Mouse (Mus musculus) hindbrain, embryonic 14.5 days (tissue): Measurements from ENCODE around the gene Slc2a8. TPM values are rescaled to one million over a fixed set of nuclear protein-coding genes. Genes with fewer than 3 reads are reported as not detected.
A peak's percentile ranks its signal among the peaks of the same experiment; 100 is the strongest.

Experiments used
- ATAC-seq: fragments of 200-750 bp; cut with Nextera tagmentation; 2 replicates; pipeline ENCODE4 v1.8.0; 2017; ENCODE audit warnings: moderate number of reproducible peaks, mild to moderate bottlenecking, moderate TSS enrichment, moderate library complexity; ENCODE audit not compliant: low FRiP score
- DNase-seq: peaks from one replicate; pipeline ENCODE4 v3.0.0-alpha.2; 2015; ENCODE audit warnings: low spot score
- H3K27ac ChIP-seq: fragments of 300-500 bp; sonication (generic); 2 replicates; pipeline ENCODE4 v1.5.1; 2014; ENCODE audit warnings: mild to moderate bottlenecking, moderate library complexity
- H3K27me3 ChIP-seq: fragments of 300-500 bp; sonication (generic); 2 replicates; pipeline ENCODE4 v1.6.1; 2014; ENCODE audit warnings: mild to moderate bottlenecking, low read length, mixed read lengths; ENCODE audit not compliant: control insufficient read depth, insufficient read depth
- H3K36me3 ChIP-seq: fragments of 300-500 bp; sonication (generic); replicated peaks from 2 replicates; pipeline ENCODE4 v1.6.1; 2014; ENCODE audit not compliant: control insufficient read depth, insufficient read depth
- H3K4me1 ChIP-seq: fragments of 300-500 bp; sonication (generic); replicated peaks from 2 replicates; pipeline ENCODE4 v1.6.1; 2014; ENCODE audit warnings: antibody characterized with exemption, low read length, mixed read lengths; ENCODE audit not compliant: control insufficient read depth, insufficient read depth
- H3K4me2 ChIP-seq: fragments of 300-500 bp; sonication (generic); replicated peaks from 2 replicates; pipeline ENCODE4 v1.6.1; 2014; ENCODE audit warnings: mild to moderate bottlenecking, moderate library complexity
- H3K4me3 ChIP-seq: fragments of 300-500 bp; sonication (generic); replicated peaks from 2 replicates; pipeline ENCODE4 v1.5.1; 2014; ENCODE audit warnings: mild to moderate bottlenecking, low read length
- H3K9ac ChIP-seq: fragments of 300-500 bp; sonication (generic); 2 replicates; pipeline ENCODE4 v1.6.1; 2014
- H3K9me3 ChIP-seq: fragments of 300-500 bp; sonication (generic); 2 replicates; pipeline ENCODE4 v1.6.1; 2016; ENCODE audit warnings: low read length; ENCODE audit not compliant: control insufficient read depth
- WGBS: fragments of 180-500 bp; shearing (Covaris S2); extraction: QIAGEN DNeasy Blood & Tissue Kit; methylation state at CpG from one replicate; pipeline ENCODE4 v1.1.7; 2014; 5-methylcytosine and 5-hydroxymethylcytosine counted together
- polyA plus RNA-seq: library from polyadenylated mRNA; unstranded; fragments of >200 nt; fragmentation: Nextera tagmentation; extraction: Ambion mirVana; gene quantifications from 2 replicates; pipeline ENCODE4 v1.2.1, GENCODE M21; 2014

Gene Slc2a8
- polyA plus RNA-seq, 1 experiment from 2014 or later = 17.4 TPM

DNA sequence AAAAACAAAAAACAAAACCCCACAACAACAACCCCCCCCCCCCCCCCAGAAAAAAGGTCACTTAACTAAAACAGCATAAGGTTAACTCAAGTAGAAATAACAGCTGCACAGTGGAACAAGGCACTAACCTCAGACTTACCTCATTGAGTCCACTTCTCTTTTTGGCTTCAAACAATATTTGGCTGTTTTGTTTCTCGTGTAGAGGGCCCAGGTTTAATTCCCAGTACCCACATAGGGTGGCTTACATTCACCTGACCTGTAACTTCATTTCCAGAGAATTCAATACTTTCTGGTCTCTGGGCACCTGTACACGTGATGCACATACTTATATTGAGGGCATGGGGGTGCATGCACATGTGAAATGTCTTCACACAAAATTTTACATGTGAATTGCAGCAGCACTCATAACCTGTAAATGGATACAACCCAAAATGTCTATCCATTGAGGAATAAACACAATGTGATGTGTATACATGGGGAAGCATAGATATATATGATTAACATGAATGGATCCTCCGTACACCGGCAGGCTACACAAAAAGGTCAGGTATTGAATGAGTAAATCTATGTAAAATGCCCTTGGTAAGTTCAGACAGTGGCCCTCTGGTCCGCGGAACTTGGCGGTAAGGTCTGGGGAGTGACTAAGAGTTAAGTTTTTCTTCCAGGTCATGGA lies 16.2 kb downstream of the Slc2a8 start:
- WGBS = 20% methylated on average over 7 of the region's 7 CpGs
- no peak overlapping the region; the same call in 1 of the 2 replicates for H3K27ac ChIP-seq
- H3K9ac ChIP-seq = peak overlapping the region; percentile 71
- DNase-seq = no peak
- no peaks in the 10 kb centered on the region for H3K9me3 ChIP-seq
- no peaks in the 10 kb centered on the region for H3K27me3 ChIP-seq
- no peak overlapping the region; the same call in 1 of the 2 replicates for H3K4me3 ChIP-seq
- peak overlapping the region; percentile 88; the same call in 1 of the 2 replicates for H3K4me2 ChIP-seq
- peaks cover 27% of the 10 kb centered on the region for H3K36me3 ChIP-seq
- ATAC-seq = no peak
- H3K4me1 ChIP-seq = peaks cover 30% of the 10 kb centered on the region

DNA sequence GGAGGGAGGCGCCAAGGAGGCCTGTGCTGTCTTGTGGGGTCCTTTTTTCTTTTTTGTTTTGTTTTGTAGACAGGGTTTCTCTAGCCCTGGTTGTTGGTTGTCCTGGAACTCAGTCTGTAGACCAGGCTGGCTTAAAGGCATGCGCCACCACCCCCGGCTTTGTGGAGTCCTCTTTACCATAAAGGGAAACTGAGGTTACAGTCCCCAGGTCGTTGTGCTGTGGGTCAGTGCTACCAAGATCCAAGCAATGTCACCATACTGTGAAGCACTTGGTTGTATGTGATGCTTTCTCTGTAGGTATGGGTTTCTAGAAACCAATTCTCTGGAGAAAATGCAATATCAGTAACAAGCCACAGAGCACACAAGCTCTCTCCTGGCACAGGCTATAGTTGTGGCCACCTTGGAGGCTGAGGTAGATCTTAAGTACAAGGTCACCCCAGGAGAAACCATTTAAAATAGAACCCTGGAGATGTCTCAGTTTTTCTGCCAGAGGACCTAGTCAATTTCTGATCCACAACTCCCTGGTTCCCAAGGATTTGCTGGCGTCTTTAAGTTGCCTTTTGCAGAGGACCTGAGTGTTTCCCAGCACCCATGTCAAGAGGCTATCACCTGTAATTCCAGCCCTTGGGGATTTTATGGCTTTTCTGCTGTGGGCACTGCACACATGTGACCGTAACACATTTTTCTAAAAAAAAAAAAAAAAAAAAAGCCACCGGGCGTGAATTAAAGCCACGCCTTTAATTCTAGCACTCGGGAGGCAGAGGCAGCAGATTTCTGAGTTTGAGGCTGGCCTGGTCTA lies 17.0 kb downstream of the Slc2a8 start:
- WGBS = 32% methylated on average over 10 of the region's 10 CpGs
- Histone ChIP-seq H3K4me1 (peaks cover 35% of the 10 kb centered on the region), H3K4me3 (no peak overlapping the region), H3K9me3 (no peaks in the 10 kb centered on the region), H3K27me3 (no peaks in the 10 kb centered on the region), H3K4me2 (no peak overlapping the region), H3K36me3 (peaks cover 27% of the 10 kb centered on the region), H3K27ac (no peak overlapping the region), H3K9ac (no peak overlapping the region)
- no peak for ATAC-seq
- no peak for DNase-seq

DNA sequence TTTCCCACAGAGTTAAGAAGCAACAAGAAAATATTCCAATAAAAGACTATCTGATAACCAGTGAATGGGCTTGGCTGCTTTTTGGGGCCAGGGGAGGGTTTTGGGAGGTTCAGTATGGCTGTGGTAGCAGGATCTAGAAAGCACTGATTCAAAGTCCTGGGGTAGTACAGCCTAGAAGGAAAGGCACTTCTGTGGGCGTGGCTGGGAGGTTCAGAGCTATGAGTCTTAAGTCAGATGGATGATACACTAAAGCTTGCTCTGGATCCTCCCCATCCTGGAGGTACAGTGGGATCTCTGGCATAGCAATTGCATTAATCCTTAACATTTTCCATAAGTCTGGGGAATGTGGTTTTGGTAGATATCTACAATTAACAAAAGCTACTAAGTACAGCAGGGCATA lies 17.9 kb downstream of the Slc2a8 start:
- DNase-seq (no peak), ATAC-seq (no peak)
- H3K36me3 ChIP-seq = peaks cover 27% of the 10 kb centered on the region
- H3K9me3 ChIP-seq = no peaks in the 10 kb centered on the region
- no peak overlapping the region for H3K4me3 ChIP-seq
- peaks cover 35% of the 10 kb centered on the region for H3K4me1 ChIP-seq
- no peaks in the 10 kb centered on the region for H3K27me3 ChIP-seq
- H3K9ac ChIP-seq = no peak overlapping the region
- WGBS = 82% methylated on average over 1 of the region's 1 CpGs
- 0 out of 2 replicates have a peak overlapping the region, but pooled peaks have one; percentile 86 for H3K4me2 ChIP-seq
- H3K27ac ChIP-seq = no peak overlapping the region

GRCm38 (mm10) chr2:32963544-32963943 lies 18.3 kb downstream of the Slc2a8 start:
- Histone ChIP-seq H3K4me3 (no peak overlapping the region), H3K27ac (no peak overlapping the region), H3K4me2 (peak overlapping the region; percentile 86; the same call in 1 of the 2 replicates), H3K27me3 (no peaks in the 10 kb centered on the region), H3K9me3 (no peaks in the 10 kb centered on the region), H3K4me1 (peaks cover 35% of the 10 kb centered on the region), H3K36me3 (peaks cover 27% of the 10 kb centered on the region), H3K9ac (peak overlapping the region; percentile 95; the same call in 1 of the 2 replicates)
- DNase-seq (no peak), ATAC-seq (no peak)
- 82% methylated on average over 4 of the region's 4 CpGs for WGBS

- peak overlapping the region; percentile 87 for H3K4me3 ChIP-seq
- H3K4me2 ChIP-seq = peak overlapping the region; percentile 86
- ATAC-seq (no peak), DNase-seq (no peak)
- H3K9ac ChIP-seq = peak overlapping the region; percentile 95
- H3K27me3 ChIP-seq = no peaks in the 10 kb centered on the region
- peaks cover 31% of the 10 kb centered on the region for H3K4me1 ChIP-seq
- no peaks in the 10 kb centered on the region for H3K9me3 ChIP-seq
- H3K36me3 ChIP-seq = peaks cover 31% of the 10 kb centered on the region
- WGBS = 10% methylated on average over 9 of the region's 9 CpGs
- no peak overlapping the region for H3K27ac ChIP-seq
Measured at GRCm38 (mm10) chr2:32962875-32963220, 19.0 kb downstream of the Slc2a8 start.

DNA sequence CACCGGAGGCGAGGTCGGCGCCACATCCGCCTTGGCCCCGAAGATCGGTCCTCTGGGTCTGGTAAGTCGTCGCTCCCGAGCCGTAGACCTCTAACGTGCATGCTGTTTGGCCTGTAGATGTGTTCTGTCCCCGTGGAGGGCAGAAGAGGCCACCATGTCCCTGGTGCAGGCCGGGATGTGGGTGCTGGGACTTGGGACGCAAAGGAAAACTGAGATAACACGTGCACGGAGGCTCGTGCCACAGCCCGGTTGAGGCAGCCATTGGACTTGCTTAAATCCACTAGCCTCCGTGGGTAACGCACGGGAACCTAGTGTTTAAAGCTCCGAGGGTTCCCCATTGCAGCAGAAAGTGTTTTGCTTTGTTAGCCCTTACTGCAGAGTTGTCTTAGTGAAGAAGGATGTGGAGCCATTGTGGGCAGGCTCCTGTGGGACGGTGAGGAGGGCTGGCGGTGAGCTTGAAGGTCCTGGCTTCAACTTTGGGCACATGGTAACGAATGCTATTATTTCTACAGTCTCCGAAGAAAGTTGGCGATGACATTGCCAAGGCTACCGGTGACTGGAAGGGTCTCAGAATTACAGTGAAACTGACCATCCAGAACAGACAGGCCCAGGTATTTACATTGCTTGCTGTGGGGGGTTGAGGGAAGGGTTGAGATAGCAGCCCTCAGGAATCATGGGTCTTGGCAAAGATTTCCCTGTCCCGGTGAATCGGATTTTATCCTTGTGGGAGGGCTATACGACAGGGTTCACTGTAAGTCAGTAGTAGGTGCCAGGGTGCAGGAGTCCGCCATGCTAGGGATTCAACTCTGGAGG lies 19.6 kb downstream of the Slc2a8 start:
- peak overlapping the region; percentile 95 for H3K9ac ChIP-seq
- peak overlapping the region; percentile 86 for H3K4me2 ChIP-seq
- H3K4me1 ChIP-seq = peaks cover 26% of the 10 kb centered on the region
- WGBS = under 1% methylated on average over 33 of the region's 33 CpGs
- H3K9me3 ChIP-seq = no peaks in the 10 kb centered on the region
- ATAC-seq = no peak
- DNase-seq = no peak
- H3K27me3 ChIP-seq = no peaks in the 10 kb centered on the region
- H3K4me3 ChIP-seq = peak overlapping the region; percentile 87
- peak overlapping the region; percentile 74 for H3K27ac ChIP-seq
- H3K36me3 ChIP-seq = peaks cover 37% of the 10 kb centered on the region

GRCm38 (mm10) chr2:32961192-32961995 lies 20.5 kb downstream of the Slc2a8 start, which contains the start of the genes Rpl12 and Lrsam1:
Gene Rpl12, plus strand, starts transcription at chr2:32961559.
Gene Lrsam1, minus strand, starts transcription at chr2:32961614.
- no peaks in the 10 kb centered on the region for H3K9me3 ChIP-seq
- H3K27me3 ChIP-seq = no peaks in the 10 kb centered on the region
- ATAC-seq (peak; percentile 94), DNase-seq (peak; percentile 95)
- H3K36me3 ChIP-seq = peaks cover 46% of the 10 kb centered on the region
- peak within 1 kb of the TSS; percentile 86 for H3K4me2 ChIP-seq
- H3K9ac ChIP-seq = peak within 1 kb of the TSS; percentile 95
- H3K4me1 ChIP-seq = peaks cover 24% of the 10 kb centered on the region
- H3K27ac ChIP-seq = peak within 1 kb of the TSS; percentile 74
- peak within 1 kb of the TSS; percentile 87 for H3K4me3 ChIP-seq
- 3% methylated on average over 55 of the region's 55 CpGs for WGBS

DNA sequence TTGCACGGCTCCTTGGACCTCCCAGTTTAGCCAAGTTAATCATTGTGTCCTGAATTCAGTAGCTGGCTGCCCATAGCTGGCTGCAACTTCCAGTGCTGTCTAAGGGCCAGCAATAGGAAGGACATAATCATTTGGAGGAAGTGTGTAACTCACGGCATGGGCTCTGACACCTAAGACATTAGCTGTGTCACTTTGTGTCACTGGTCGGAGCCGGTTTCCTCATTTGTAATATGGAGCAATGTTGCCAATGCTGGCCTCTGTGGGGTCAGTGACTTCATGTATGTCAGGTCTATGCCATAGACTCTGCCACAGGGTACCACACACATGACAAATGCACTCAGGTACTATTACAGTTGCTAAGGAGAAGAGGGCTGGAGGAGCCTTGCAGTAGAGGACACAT lies 21.6 kb downstream of the Slc2a8 start:
- peak overlapping the region; percentile 86 for H3K4me2 ChIP-seq
- peaks cover 56% of the 10 kb centered on the region for H3K36me3 ChIP-seq
- 88% methylated on average over 4 of the region's 4 CpGs for WGBS
- DNase-seq = no peak
- no peaks in the 10 kb centered on the region for H3K9me3 ChIP-seq
- no peak overlapping the region for H3K27ac ChIP-seq
- peak overlapping the region; percentile 95 for H3K9ac ChIP-seq
- H3K4me3 ChIP-seq = peak overlapping the region; percentile 87; the same call in 1 of the 2 replicates
- no peaks in the 10 kb centered on the region for H3K27me3 ChIP-seq
- H3K4me1 ChIP-seq = peaks cover 20% of the 10 kb centered on the region
- no peak for ATAC-seq
